In the genomic region with DNA sequence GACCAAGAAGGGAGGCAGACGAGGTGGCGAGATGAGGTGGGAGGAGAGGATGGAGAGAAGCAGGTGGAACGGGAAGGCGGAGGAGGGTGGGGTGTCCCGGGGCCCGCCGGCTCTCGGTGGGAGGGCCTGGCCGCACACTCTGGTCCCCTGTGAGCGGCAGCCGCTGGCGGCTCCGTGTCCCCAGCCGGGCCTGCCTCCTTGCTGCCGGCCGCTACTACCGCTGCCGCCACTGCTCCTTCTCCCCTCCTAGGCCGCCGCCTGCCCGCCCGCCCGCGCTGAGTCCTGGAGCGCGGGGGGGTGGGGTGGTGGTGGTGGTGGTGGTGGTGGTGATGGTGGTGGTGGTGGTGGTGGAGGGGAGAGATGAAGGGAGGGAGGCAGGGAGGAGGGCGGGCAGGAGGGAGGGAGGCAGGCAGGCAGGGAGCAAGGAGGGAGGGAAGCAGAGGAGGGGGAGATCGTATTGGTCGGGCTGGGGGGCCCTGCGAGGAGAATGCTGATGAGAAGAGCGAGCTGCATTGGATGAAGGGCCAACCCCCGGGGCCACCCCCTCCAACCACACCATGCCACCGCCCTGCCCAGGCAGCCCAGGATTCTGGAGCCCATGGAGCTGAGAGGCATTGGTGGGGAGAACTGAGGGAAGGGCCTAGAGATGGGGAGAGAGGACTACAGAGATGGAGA, we compare ENCODE assay signal across 7 mouse cellular contexts. TPM values are rescaled to one million over a fixed set of nuclear protein-coding genes. Genes with fewer than 3 reads are reported as not detected.
DNase-seq lines count a peak whose midpoint lies in the region; ATAC-seq and TF ChIP-seq lines count a peak whose summit lies in the region.

No protein-coding gene starts in this region.

- WGBS in embryonic facial prominence, embryonic 14.5 days = 2% methylated on average over 14 of the region's 33 CpGs
- 2% methylated on average over 29 of the region's 33 CpGs for WGBS in hindbrain, embryonic 14.5 days
- under 1% methylated on average over 31 of the region's 33 CpGs for WGBS in midbrain, embryonic 10.5 days
- WGBS in small intestine, adult 2 months = 5% methylated on average over 29 of the region's 33 CpGs

- H3K4me2 ChIP-seq in embryonic facial prominence, embryonic 14.5 days (ENCODE audit: low read depth, low read length) = peak overlapping the region; percentile 72
- peak overlapping the region; percentile 96 for H3K4me2 ChIP-seq in hindbrain, embryonic 14.5 days (replicated peaks)

- peak; percentile 6; the same call in 1 of the 2 replicates for ATAC-seq in embryonic facial prominence, embryonic 14.5 days (ENCODE audit: low read depth)
- ATAC-seq in hindbrain, embryonic 14.5 days (ENCODE audit: low FRiP score) = peak; percentile 22

- H3K27me3 ChIP-seq in ES-Bruce4 (ENCODE audit: control insufficient read depth, insufficient read depth, low read length, poor library complexity, severe bottlenecking) = no peaks in the 10 kb centered on the region
- no peaks in the 10 kb centered on the region for H3K27me3 ChIP-seq in embryonic facial prominence, embryonic 14.5 days (replicated peaks; ENCODE audit: control insufficient read depth, insufficient read depth, low read length)
- no peaks in the 10 kb centered on the region for H3K27me3 ChIP-seq in hindbrain, embryonic 14.5 days (ENCODE audit: control insufficient read depth, insufficient read depth, low read length)
- no peaks in the 10 kb centered on the region for H3K27me3 ChIP-seq in midbrain, embryonic 10.5 days (ENCODE audit: low read depth, poor library complexity, severe bottlenecking)
- H3K27me3 ChIP-seq in small intestine, adult 2 months (ENCODE audit: control insufficient read depth, insufficient read depth, low read length) = 0 out of 2 replicates have a peak, but pooled peaks cover 2% of the 10 kb centered on the region

- H3K36me3 ChIP-seq in ES-Bruce4 (ENCODE audit: control insufficient read depth, insufficient read depth, low read length, poor library complexity, severe bottlenecking) = no peaks in the 10 kb centered on the region
- peaks cover 8% of the 10 kb centered on the region for H3K36me3 ChIP-seq in embryonic facial prominence, embryonic 14.5 days (ENCODE audit: control insufficient read depth, insufficient read depth, low read length)
- peaks cover 14% of the 10 kb centered on the region for H3K36me3 ChIP-seq in hindbrain, embryonic 14.5 days (replicated peaks; ENCODE audit: control insufficient read depth, insufficient read depth)
- peaks cover 12% of the 10 kb centered on the region for H3K36me3 ChIP-seq in midbrain, embryonic 10.5 days
- H3K36me3 ChIP-seq in small intestine, adult 2 months (ENCODE audit: control insufficient read depth, insufficient read depth, low read length) = no peaks in the 10 kb centered on the region

- H3K9ac ChIP-seq in ES-Bruce4 (ENCODE audit: low read depth, poor library complexity, severe bottlenecking) = peak overlapping the region; percentile 65
- peak overlapping the region; percentile 77 for H3K9ac ChIP-seq in embryonic facial prominence, embryonic 14.5 days (ENCODE audit: low read depth, low read length)
- peak overlapping the region; percentile 95 for H3K9ac ChIP-seq in hindbrain, embryonic 14.5 days

- TF ChIP-seq CTCF in ES-Bruce4 (IDR thresholded peaks at IDR 0.05; ENCODE audit: low read depth, low read length) = no peak
- TF ChIP-seq CTCF in small intestine, adult 2 months (IDR thresholded peaks at IDR 0.05; ENCODE audit: extremely low read depth, insufficient read length, insufficient replicate concordance, low read depth, low read length) = no peak

- no peaks in the 10 kb centered on the region for H3K9me3 ChIP-seq in ES-Bruce4 (replicated peaks; ENCODE audit: control insufficient read depth, insufficient read depth, low read length, poor library complexity, severe bottlenecking)
- H3K9me3 ChIP-seq in embryonic facial prominence, embryonic 14.5 days (ENCODE audit: control insufficient read depth, low read length) = no peaks in the 10 kb centered on the region
- no peaks in the 10 kb centered on the region for H3K9me3 ChIP-seq in hindbrain, embryonic 14.5 days (ENCODE audit: control insufficient read depth, low read length)
- no peaks in the 10 kb centered on the region for H3K9me3 ChIP-seq in midbrain, embryonic 10.5 days (replicated peaks)

- no peak for TF ChIP-seq EP300 in ES-Bruce4 (IDR thresholded peaks at IDR 0.05; ENCODE audit: insufficient read depth, low read depth, low read length)

- intact Hi-C loops in left cerebral cortex, postnatal 10 days (cut with DNase I) = no loop called here

- peak; percentile 42 for DNase-seq in R1 (ENCODE audit: low read depth, low spot score)
- DNase-seq in embryonic facial prominence, embryonic 14.5 days (ENCODE audit: low spot score) = peak; percentile 90
- peak; percentile 62 for DNase-seq in hindbrain, embryonic 14.5 days (ENCODE audit: low spot score)
- DNase-seq in left cerebral cortex, postnatal 10 days (ENCODE audit: extremely low spot score in 1 of 2, low spot score in 2 of 2) = peak; percentile 77 to 84
- peak; percentile 77 for DNase-seq in midbrain, embryonic 10.5 days (ENCODE audit: low spot score)

- peak overlapping the region; percentile 87 for H3K4me3 ChIP-seq in ES-Bruce4 (ENCODE audit: low read depth, low read length)
- H3K4me3 ChIP-seq in embryonic facial prominence, embryonic 14.5 days (ENCODE audit: low read depth, low read length) = peak overlapping the region; percentile 50
- peak overlapping the region; percentile 69 for H3K4me3 ChIP-seq in hindbrain, embryonic 14.5 days (replicated peaks; ENCODE audit: low read length)
- H3K4me3 ChIP-seq in midbrain, embryonic 10.5 days = peak overlapping the region; percentile 83
- peak overlapping the region; percentile 63 for H3K4me3 ChIP-seq in small intestine, adult 2 months (ENCODE audit: low read depth, low read length)

- H3K4me1 ChIP-seq in ES-Bruce4 (ENCODE audit: control insufficient read depth, insufficient read depth, low read length) = no peaks in the 10 kb centered on the region
- H3K4me1 ChIP-seq in embryonic facial prominence, embryonic 14.5 days (ENCODE audit: control insufficient read depth, insufficient read depth, low read length) = peaks cover 21% of the 10 kb centered on the region; the same call in 1 of the 2 replicates
- peaks cover 56% of the 10 kb centered on the region for H3K4me1 ChIP-seq in hindbrain, embryonic 14.5 days (replicated peaks; ENCODE audit: control insufficient read depth, insufficient read depth, low read length)
- H3K4me1 ChIP-seq in midbrain, embryonic 10.5 days = peaks cover 91% of the 10 kb centered on the region
- H3K4me1 ChIP-seq in small intestine, adult 2 months (ENCODE audit: control insufficient read depth, insufficient read depth, insufficient read length, low read length) = peaks cover 6% of the 10 kb centered on the region

- TF ChIP-seq POLR2A in ES-Bruce4 (IDR thresholded peaks at IDR 0.05; ENCODE audit: insufficient read depth, low read length) = no peak
- no peak for TF ChIP-seq POLR2A in small intestine, adult 2 months (IDR thresholded peaks at IDR 0.05; ENCODE audit: low read depth, low read length)

- no peak overlapping the region for H3K27ac ChIP-seq in ES-Bruce4 (ENCODE audit: insufficient read depth, low read length)
- peak overlapping the region; percentile 82 for H3K27ac ChIP-seq in embryonic facial prominence, embryonic 14.5 days (replicated peaks; ENCODE audit: low read depth, low read length)
- H3K27ac ChIP-seq in hindbrain, embryonic 14.5 days = peak overlapping the region; percentile 96
- peak overlapping the region; percentile 98 for H3K27ac ChIP-seq in midbrain, embryonic 10.5 days (replicated peaks)
- H3K27ac ChIP-seq in small intestine, adult 2 months (ENCODE audit: insufficient read depth, low read depth, low read length) = no peak overlapping the region

RNA-seq across cellular contexts. Expression of a gene that starts 0.5 kb away (rescaled TPM):
- 13.5 and 14.8 TPM in 2 replicates for polyA plus RNA-seq in ES-Bruce4 (2011; ENCODE audit: insufficient read depth, insufficient read length, low read depth, missing spikeins)
- 24.1 and 25.2 TPM in 2 replicates for polyA plus RNA-seq in embryonic facial prominence, embryonic 14.5 days (2014; fragmentation: Nextera tagmentation; extraction: Ambion mirVana)
- polyA plus RNA-seq in hindbrain, embryonic 14.5 days (2014; fragmentation: Nextera tagmentation; extraction: Ambion mirVana) = 29.3 and 29.4 TPM in 2 replicates
- total RNA-seq in left cerebral cortex, postnatal 10 days (2021) = 10 to 100 TPM; 26.0 to 27.1 TPM
- 44.4 and 45.3 TPM in 2 replicates for polyA plus RNA-seq in midbrain, embryonic 10.5 days (2016; fragmentation: Nextera tagmentation; extraction: Ambion mirVana)
- polyA plus RNA-seq in small intestine, adult 2 months (2012; rRNA removed) = 17.4 and 37.9 TPM in 2 replicates

RNA-seq across cellular contexts. Expression of a gene that starts 0.7 kb away (rescaled TPM):
- polyA plus RNA-seq in ES-Bruce4 (2011; ENCODE audit: insufficient read depth, insufficient read length, low read depth, missing spikeins) = 31.5 and 40.0 TPM in 2 replicates
- 7.0 and 8.3 TPM in 2 replicates for polyA plus RNA-seq in embryonic facial prominence, embryonic 14.5 days (2014; fragmentation: Nextera tagmentation; extraction: Ambion mirVana)
- 21.0 and 22.5 TPM in 2 replicates for polyA plus RNA-seq in hindbrain, embryonic 14.5 days (2014; fragmentation: Nextera tagmentation; extraction: Ambion mirVana)
- total RNA-seq in left cerebral cortex, postnatal 10 days (2021) = 100 to 1,000 TPM; 226 to 237 TPM
- 5.4 and 7.5 TPM in 2 replicates for polyA plus RNA-seq in midbrain, embryonic 10.5 days (2016; fragmentation: Nextera tagmentation; extraction: Ambion mirVana)
- 11.2 and 17.7 TPM in 2 replicates for polyA plus RNA-seq in small intestine, adult 2 months (2012; rRNA removed)

Comparison
In these comparisons a context has a peak if more than half of its experiments do, and no peak if none do; other contexts are left out.
1. H3K27ac ChIP-seq: peak in embryonic facial prominence, embryonic 14.5 days (single experiment), hindbrain, embryonic 14.5 days (single experiment) and midbrain, embryonic 10.5 days (single experiment); none in ES-Bruce4 (single experiment) and small intestine, adult 2 months (single experiment).
2. Peak in every context shown above with its lines, with median percentiles within 50 percentile points of each other: H3K4me3 ChIP-seq, H3K9ac ChIP-seq and DNase-seq.